Mouse (Mus musculus) midbrain, embryonic 11.5 days (tissue): ENCODE measurements around the gene C8a. TPM values are rescaled to one million over a fixed set of nuclear protein-coding genes. Genes with fewer than 3 reads are reported as not detected.

Source experiments
- ATAC-seq: fragments of 200-750 bp; cut with Nextera tagmentation; 2 replicates; pipeline ENCODE4 v1.8.0; 2017; ENCODE audit warnings: moderate TSS enrichment, moderate library complexity; ENCODE audit not compliant: low FRiP score
- DNase-seq: peaks from one replicate; pipeline ENCODE4 v3.0.0; 2015; ENCODE audit warnings: low spot score; ENCODE audit errors: missing footprints
- H3K27ac ChIP-seq: fragments of 300-500 bp; sonication (generic); 2 replicates; pipeline ENCODE4 v1.5.1; 2014; ENCODE audit warnings: low read depth, low read length
- H3K27me3 ChIP-seq: fragments of 300-500 bp; sonication (generic); 2 replicates; pipeline ENCODE4 v1.6.1; 2014; ENCODE audit warnings: mild to moderate bottlenecking, low read length, moderate library complexity, mixed read lengths; ENCODE audit not compliant: control insufficient read depth, insufficient read depth
- H3K36me3 ChIP-seq: fragments of 300-500 bp; sonication (generic); 2 replicates; pipeline ENCODE4 v1.6.1; 2014; ENCODE audit warnings: mild to moderate bottlenecking, low read length, moderate library complexity, mixed read lengths; ENCODE audit not compliant: control insufficient read depth, insufficient read depth
- H3K4me1 ChIP-seq: fragments of 300-500 bp; sonication (generic); 2 replicates; pipeline ENCODE4 v1.6.1; 2014; ENCODE audit warnings: low read length; ENCODE audit not compliant: control insufficient read depth, insufficient read depth
- H3K4me2 ChIP-seq: fragments of 300-500 bp; sonication (generic); 2 replicates; pipeline ENCODE4 v1.6.1; 2014; ENCODE audit warnings: mild to moderate bottlenecking, moderate library complexity
- H3K4me3 ChIP-seq: fragments of 300-500 bp; sonication (generic); 2 replicates; pipeline ENCODE4 v1.5.1; 2014; ENCODE audit warnings: low read depth, low read length
- H3K9ac ChIP-seq: fragments of 300-500 bp; sonication (generic); 2 replicates; pipeline ENCODE4 v1.6.1; 2014; ENCODE audit warnings: low read length
- H3K9me3 ChIP-seq: fragments of 300-500 bp; sonication (generic); 2 replicates; pipeline ENCODE4 v1.6.1; 2016; ENCODE audit warnings: low read length; ENCODE audit not compliant: control insufficient read depth
- WGBS: fragments of 180-500 bp; shearing (Covaris S2); extraction: QIAGEN DNeasy Blood & Tissue Kit; methylation state at CpG from one replicate; pipeline ENCODE4 v1.1.7; 2014; 5-methylcytosine and 5-hydroxymethylcytosine counted together
- polyA plus RNA-seq: library from polyadenylated mRNA; unstranded; fragments of >200 nt; fragmentation: Nextera tagmentation; extraction: Ambion mirVana; gene quantifications from 2 replicates; pipeline ENCODE4 v1.2.1, GENCODE M21; 2014

Gene C8a
- polyA plus RNA-seq, 1 experiment from 2014 or later: not detected

DNA sequence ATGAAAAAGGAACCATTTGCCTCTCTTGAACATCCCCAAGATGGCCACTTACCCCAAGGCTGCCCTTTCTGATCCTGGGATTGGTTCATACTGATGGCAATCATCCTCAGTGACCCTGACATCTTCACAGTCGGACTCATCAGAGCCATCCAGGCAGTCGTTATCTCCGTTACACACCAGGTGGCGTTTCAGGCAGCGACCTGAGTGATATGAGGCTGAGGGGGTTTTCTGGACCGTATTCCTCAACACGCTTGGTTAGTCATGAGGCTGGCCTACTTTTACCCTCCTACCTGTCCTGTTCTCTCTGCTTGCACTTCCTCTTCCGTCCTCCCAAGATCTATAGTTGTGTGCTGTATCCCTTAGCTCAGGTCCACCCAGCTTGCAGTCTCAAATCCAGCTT, 15.0 kb downstream of the C8a start:
- Histone ChIP-seq H3K4me3 (no peak overlapping the region), H3K4me1 (no peaks in the 10 kb centered on the region), H3K27me3 (no peaks in the 10 kb centered on the region), H3K9ac (no peak overlapping the region), H3K27ac (no peak overlapping the region), H3K4me2 (no peak overlapping the region), H3K36me3 (no peaks in the 10 kb centered on the region), H3K9me3 (no peaks in the 10 kb centered on the region)
- ATAC-seq (no peak), DNase-seq (no peak)
- WGBS: 88% methylated on average over 8 of the region's 8 CpGs

DNA sequence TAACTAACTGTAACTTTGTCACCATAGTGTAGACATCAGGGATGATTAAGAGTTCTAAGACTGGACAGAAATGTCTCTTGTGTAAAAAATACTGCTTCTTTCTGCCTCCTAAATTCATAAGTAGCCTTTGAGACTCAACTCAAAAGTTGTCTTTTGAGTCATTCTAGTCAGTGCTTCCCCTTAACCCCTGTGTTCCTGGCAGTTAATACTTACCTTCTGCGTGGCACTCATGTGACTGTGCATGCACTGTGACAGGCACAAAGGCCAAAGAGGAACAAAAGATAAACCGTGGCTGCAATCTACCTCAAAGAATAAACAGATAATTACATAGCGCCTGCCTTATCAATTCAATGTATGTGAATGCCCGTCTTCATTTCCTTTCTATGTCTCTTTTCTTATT, 18.4 kb downstream of the C8a start:
- H3K36me3 ChIP-seq: no peaks in the 10 kb centered on the region
- no peaks in the 10 kb centered on the region for H3K9me3 ChIP-seq
- no peak overlapping the region for H3K9ac ChIP-seq
- no peak for DNase-seq
- 75% methylated on average over 4 of the region's 4 CpGs for WGBS
- no peak for ATAC-seq
- H3K4me1 ChIP-seq: no peaks in the 10 kb centered on the region
- no peak overlapping the region for H3K27ac ChIP-seq
- H3K4me2 ChIP-seq: no peak overlapping the region
- H3K27me3 ChIP-seq: no peaks in the 10 kb centered on the region
- no peak overlapping the region for H3K4me3 ChIP-seq

DNA sequence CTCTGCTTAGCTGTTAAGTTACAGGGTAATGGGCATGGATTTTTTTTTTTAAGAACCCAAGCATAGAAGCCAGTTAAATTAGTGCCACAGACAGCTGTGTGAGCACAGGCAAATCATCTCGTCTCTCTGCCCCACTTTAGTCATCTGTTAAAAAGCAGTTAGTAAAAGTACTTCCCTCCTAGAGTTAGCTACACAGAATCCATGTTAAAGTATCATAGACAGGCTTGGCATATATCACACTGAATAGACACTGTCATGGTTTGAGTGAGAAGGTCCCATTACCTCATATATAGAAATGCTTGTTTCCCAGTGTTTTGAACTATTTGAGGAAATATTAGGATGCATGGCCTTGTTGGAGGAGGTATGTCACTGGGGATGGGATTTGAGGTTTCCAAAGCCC, 19.2 kb downstream of the C8a start, which contains the start of gene Gm17662:
Gene Gm17662, plus strand, starts transcription at position 301 of the 400 bp plus-strand sequence.
- DNase-seq (no peak), ATAC-seq (no peak)
- no peaks in the 10 kb centered on the region for H3K4me1 ChIP-seq
- no peaks in the 10 kb centered on the region for H3K36me3 ChIP-seq
- H3K4me3 ChIP-seq: no peak within 1 kb of the TSS
- 81% methylated on average over 1 of the region's 1 CpGs for WGBS
- H3K9me3 ChIP-seq: no peaks in the 10 kb centered on the region
- H3K27ac ChIP-seq: no peak within 1 kb of the TSS
- no peak within 1 kb of the TSS for H3K9ac ChIP-seq
- no peaks in the 10 kb centered on the region for H3K27me3 ChIP-seq
- H3K4me2 ChIP-seq: no peak within 1 kb of the TSS

DNA sequence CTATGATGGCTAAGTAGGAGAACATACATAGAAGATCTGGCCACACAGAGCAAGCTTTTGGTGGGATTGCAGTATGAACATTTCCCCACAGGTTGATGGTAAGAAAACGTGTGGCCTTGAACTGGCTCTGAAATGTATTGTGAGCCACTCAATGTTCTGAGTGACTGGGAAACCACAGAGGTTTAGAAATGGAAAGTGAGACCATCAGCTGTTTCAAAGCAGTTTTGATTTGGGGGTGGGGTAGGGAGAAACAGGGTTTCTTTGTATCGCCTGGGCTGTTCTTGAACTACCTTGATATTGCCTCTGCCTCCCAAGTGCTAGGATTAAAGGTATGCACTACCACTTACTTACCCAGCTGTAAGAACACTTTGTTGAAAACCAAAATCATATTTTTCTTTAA, 21.0 kb downstream of the C8a start:
- no peak overlapping the region for H3K9ac ChIP-seq
- H3K4me2 ChIP-seq: no peak overlapping the region
- ATAC-seq: no peak
- no peak overlapping the region for H3K4me3 ChIP-seq
- H3K9me3 ChIP-seq: no peaks in the 10 kb centered on the region
- H3K36me3 ChIP-seq: no peaks in the 10 kb centered on the region
- DNase-seq: no peak
- 90% methylated on average over 2 of the region's 2 CpGs for WGBS
- H3K27me3 ChIP-seq: no peaks in the 10 kb centered on the region
- no peak overlapping the region for H3K27ac ChIP-seq
- H3K4me1 ChIP-seq: no peaks in the 10 kb centered on the region

DNA sequence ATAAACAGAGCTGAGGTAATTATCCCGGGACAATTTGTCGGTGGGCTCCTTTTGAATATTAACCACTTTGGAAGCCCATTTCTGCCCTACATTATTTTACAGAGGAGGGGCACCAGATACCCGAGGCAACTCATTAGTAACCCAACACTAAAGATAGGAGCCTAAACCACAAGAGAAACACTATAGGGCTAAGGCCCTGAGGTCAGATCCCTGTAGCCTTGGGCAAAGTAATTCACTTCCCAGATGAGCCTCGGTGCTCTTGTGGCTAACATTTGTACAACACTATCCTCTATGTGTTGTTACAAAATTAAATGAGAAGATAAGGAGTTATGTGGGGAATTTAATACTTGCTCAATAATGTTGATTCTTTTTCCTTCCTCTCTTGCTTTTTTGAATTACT, 32.7 kb downstream of the C8a start:
- H3K4me3 ChIP-seq: no peak overlapping the region
- no peak overlapping the region for H3K4me2 ChIP-seq
- no peak overlapping the region for H3K9ac ChIP-seq
- no peaks in the 10 kb centered on the region for H3K9me3 ChIP-seq
- ATAC-seq (no peak), DNase-seq (no peak)
- H3K4me1 ChIP-seq: no peaks in the 10 kb centered on the region
- H3K27me3 ChIP-seq: no peaks in the 10 kb centered on the region
- H3K27ac ChIP-seq: no peak overlapping the region
- no peaks in the 10 kb centered on the region for H3K36me3 ChIP-seq
- 74% methylated on average over 4 of the region's 4 CpGs for WGBS

DNA sequence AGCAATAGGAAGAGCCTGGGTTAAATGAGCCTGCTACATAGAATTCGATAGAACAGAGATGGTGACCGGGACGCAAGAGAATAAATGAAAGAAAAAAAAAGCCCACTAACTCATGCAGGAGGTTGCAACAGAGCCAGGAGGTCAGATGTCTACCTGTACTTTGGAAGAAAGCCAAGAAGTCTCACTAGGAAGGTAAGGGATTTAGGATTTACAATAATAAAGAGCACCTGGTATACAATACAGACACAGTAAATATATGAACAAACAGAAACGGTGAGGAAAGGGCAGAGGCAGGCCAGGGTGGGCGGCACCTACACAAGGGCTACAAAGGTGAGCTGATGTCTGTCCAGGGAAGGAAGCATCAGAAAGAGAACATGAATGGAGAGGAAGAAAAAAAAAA, 34.0 kb downstream of the C8a start:
- Histone ChIP-seq H3K9ac (no peak overlapping the region), H3K4me2 (no peak overlapping the region), H3K27me3 (no peaks in the 10 kb centered on the region), H3K4me1 (no peaks in the 10 kb centered on the region), H3K27ac (no peak overlapping the region), H3K4me3 (no peak overlapping the region), H3K36me3 (no peaks in the 10 kb centered on the region), H3K9me3 (no peaks in the 10 kb centered on the region)
- ATAC-seq (no peak), DNase-seq (no peak)
- 90% methylated on average over 5 of the region's 5 CpGs for whole genome bisulfite sequencing

DNA sequence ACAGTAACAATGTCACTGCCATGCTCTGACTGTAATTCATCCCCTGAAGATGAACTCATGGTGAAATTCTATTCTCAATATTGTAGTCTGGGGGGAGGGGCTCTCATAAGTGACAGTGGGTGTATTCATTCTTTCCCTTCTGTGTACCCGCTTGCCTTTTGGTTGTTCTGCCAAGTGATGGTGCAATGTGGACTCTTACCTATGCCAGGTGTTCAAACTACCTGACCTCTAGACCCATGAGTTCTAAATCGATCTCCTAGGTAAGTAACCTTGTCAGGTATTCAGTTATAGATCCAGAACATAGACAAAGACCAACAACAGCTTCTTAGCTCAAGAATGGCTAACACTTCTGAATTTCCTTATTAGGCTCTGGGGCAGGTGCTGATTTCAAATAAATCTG, 37.9 kb downstream of the C8a start:
- no peaks in the 10 kb centered on the region for H3K36me3 ChIP-seq
- 88% methylated on average over 2 of the region's 2 CpGs for WGBS
- peaks cover 6% of the 10 kb centered on the region for H3K4me1 ChIP-seq
- H3K9ac ChIP-seq: no peak overlapping the region
- no peak for DNase-seq
- H3K27me3 ChIP-seq: no peaks in the 10 kb centered on the region
- no peaks in the 10 kb centered on the region for H3K9me3 ChIP-seq
- H3K4me2 ChIP-seq: no peak overlapping the region
- ATAC-seq: no peak
- no peak overlapping the region for H3K4me3 ChIP-seq
- H3K27ac ChIP-seq: no peak overlapping the region

DNA sequence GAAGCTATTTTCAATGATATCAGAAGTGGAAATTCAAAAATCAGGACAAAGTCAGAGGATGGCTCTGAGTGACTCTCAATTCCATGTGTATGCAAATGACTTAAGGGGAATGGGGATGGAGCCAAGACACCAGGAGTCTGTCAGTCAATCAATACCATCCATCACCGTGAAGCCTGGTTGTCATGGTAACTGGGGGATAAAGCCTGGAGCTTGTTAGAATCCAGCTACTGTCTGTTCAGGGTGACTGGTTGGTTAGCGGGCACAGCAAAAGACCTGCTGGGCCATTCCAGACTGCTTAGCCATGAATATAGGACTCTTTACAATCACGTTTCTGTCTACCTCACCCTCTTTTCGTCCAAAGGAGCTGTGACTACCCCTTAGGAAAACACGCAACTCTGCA, 41.1 kb downstream of the C8a start:
- H3K27ac ChIP-seq: peak overlapping the region; percentile 41; the same call in 1 of the 2 replicates
- peaks cover 6% of the 10 kb centered on the region for H3K4me1 ChIP-seq
- no peaks in the 10 kb centered on the region for H3K9me3 ChIP-seq
- 0 out of 2 replicates have a peak overlapping the region, but pooled peaks have one; percentile 1 for H3K4me2 ChIP-seq
- no peak overlapping the region for H3K4me3 ChIP-seq
- no peak overlapping the region for H3K9ac ChIP-seq
- 7% methylated on average over 5 of the region's 5 CpGs for WGBS
- no peaks in the 10 kb centered on the region for H3K36me3 ChIP-seq
- ATAC-seq: peak; percentile 83
- no peaks in the 10 kb centered on the region for H3K27me3 ChIP-seq
- peak; percentile 88 for DNase-seq

DNA sequence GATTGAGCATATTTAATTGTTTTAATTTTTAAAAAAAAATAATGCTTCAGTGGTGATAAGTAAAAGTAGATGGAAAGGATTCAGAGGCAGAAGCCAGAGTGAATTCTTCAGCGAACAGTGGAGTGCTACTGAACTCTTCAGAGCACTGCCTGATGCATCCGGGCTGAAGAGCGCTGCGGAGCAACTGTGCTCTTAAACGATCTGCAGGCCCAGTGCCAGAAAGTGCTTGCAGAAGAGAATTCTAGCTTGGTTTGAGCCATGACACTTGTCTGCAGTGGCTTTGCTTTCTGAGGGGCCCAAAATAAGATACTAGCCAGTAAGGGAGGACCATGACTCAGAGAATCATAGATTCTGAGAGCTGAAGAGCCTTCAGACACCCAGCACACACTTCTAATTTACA, 47.3 kb downstream of the C8a start:
- Histone ChIP-seq H3K27me3 (no peaks in the 10 kb centered on the region), H3K36me3 (no peaks in the 10 kb centered on the region), H3K27ac (no peak overlapping the region), H3K9ac (no peak overlapping the region), H3K4me1 (no peaks in the 10 kb centered on the region), H3K4me3 (no peak overlapping the region), H3K4me2 (no peak overlapping the region), H3K9me3 (no peaks in the 10 kb centered on the region)
- ATAC-seq (no peak), DNase-seq (no peak)
- 87% methylated on average over 5 of the region's 5 CpGs for WGBS
